8 mouse cellular contexts compared by ENCODE assay signal in genomic region chr9:64811538-64812474, GRCm38 (mm10). TPM values are rescaled to one million over a fixed set of nuclear protein-coding genes. Genes with fewer than 3 reads are reported as not detected.
DNase-seq lines count a peak whose midpoint lies in the region; ATAC-seq lines count a peak whose summit lies in the region.

No protein-coding gene starts in this region.

- WGBS in forebrain, embryonic 15.5 days, result under 1% methylated on average over 59 of the region's 59 CpGs
- WGBS in hindbrain, embryonic 16.5 days, result under 1% methylated on average over 56 of the region's 59 CpGs

- peak; percentile 58 to 60 for DNase-seq in frontal cortex, postnatal 10 days (ENCODE audit: low spot score in 2 of 2)
- DNase-seq in left cerebral cortex, adult 8-10 months (ENCODE audit: low spot score in 2 of 2), result peak; percentile 22 to 47
- DNase-seq in right cerebral cortex, postnatal 4 days, result peak; percentile 62

- ATAC-seq in frontal cortex, adult (ENCODE audit: low TSS enrichment), result no peak
- peak; percentile 84 for ATAC-seq in forebrain, embryonic 15.5 days (replicated peaks)
- peak; percentile 86 for ATAC-seq in hindbrain, embryonic 16.5 days
- peak; percentile 31 for ATAC-seq in megakaryocyte-erythroid progenitor cell, adult 5-6 weeks (replicated peaks; ENCODE audit: low FRiP score, low TSS enrichment, poor library complexity, severe bottlenecking)

- H3K4me2 ChIP-seq in forebrain, embryonic 15.5 days (replicated peaks), result peak overlapping the region; percentile 64
- peak overlapping the region; percentile 72 for H3K4me2 ChIP-seq in hindbrain, embryonic 16.5 days (ENCODE audit: low read length)

- no peaks in the 10 kb centered on the region for H3K9me3 ChIP-seq in forebrain, embryonic 15.5 days
- H3K9me3 ChIP-seq in hindbrain, embryonic 16.5 days (ENCODE audit: control insufficient read depth, low read length), result no peaks in the 10 kb centered on the region

- H3K27ac ChIP-seq in brown adipose tissue, adult 24 weeks (replicated peaks; ENCODE audit: low read depth, low read length), result 0 out of 2 replicates have a peak overlapping the region, but pooled peaks have one; percentile 16
- H3K27ac ChIP-seq in forebrain, embryonic 15.5 days (replicated peaks), result peak overlapping the region; percentile 99
- peak overlapping the region; percentile 95 for H3K27ac ChIP-seq in hindbrain, embryonic 16.5 days (ENCODE audit: low read depth, low read length)

- peak overlapping the region; percentile 93 for H3K9ac ChIP-seq in forebrain, embryonic 15.5 days (replicated peaks)
- H3K9ac ChIP-seq in hindbrain, embryonic 16.5 days (ENCODE audit: low read depth, low read length), result peak overlapping the region; percentile 92

- H3K4me1 ChIP-seq in brown adipose tissue, adult 24 weeks (ENCODE audit: control insufficient read depth, insufficient read depth, insufficient read length, low read length), result no peaks in the 10 kb centered on the region; the same call in 1 of the 2 replicates
- peaks cover 10% of the 10 kb centered on the region for H3K4me1 ChIP-seq in forebrain, embryonic 15.5 days
- peaks cover 7% of the 10 kb centered on the region; the same call in 1 of the 2 replicates for H3K4me1 ChIP-seq in hindbrain, embryonic 16.5 days (ENCODE audit: control insufficient read depth, insufficient read depth, low read depth, low read length)

- no peaks in the 10 kb centered on the region for H3K36me3 ChIP-seq in forebrain, embryonic 15.5 days
- H3K36me3 ChIP-seq in hindbrain, embryonic 16.5 days (ENCODE audit: control insufficient read depth, insufficient read depth, low read length), result no peaks in the 10 kb centered on the region

- H3K4me3 ChIP-seq in brown adipose tissue, adult 24 weeks (ENCODE audit: insufficient read depth, low read depth, low read length), result peak overlapping the region; percentile 71
- peak overlapping the region; percentile 96 for H3K4me3 ChIP-seq in forebrain, embryonic 15.5 days
- H3K4me3 ChIP-seq in hindbrain, embryonic 16.5 days (ENCODE audit: low read length), result peak overlapping the region; percentile 91

- H3K27me3 ChIP-seq in forebrain, embryonic 15.5 days, result no peaks in the 10 kb centered on the region
- no peaks in the 10 kb centered on the region for H3K27me3 ChIP-seq in hindbrain, embryonic 16.5 days (replicated peaks; ENCODE audit: control insufficient read depth, insufficient read depth, low read length)

RNA-seq across cellular contexts. Expression of gene Dennd4a, which starts 0.7 kb away (rescaled TPM):
- 11.0 and 24.6 TPM in 2 replicates for polyA plus RNA-seq in brown adipose tissue, adult 24 weeks (2012; ENCODE audit: insufficient read depth, insufficient read length, missing spikeins)
- polyA plus RNA-seq in forebrain, embryonic 15.5 days (2015; fragmentation: Nextera tagmentation; extraction: Ambion mirVana), result 9.4 and 9.6 TPM in 2 replicates
- polyA plus RNA-seq in hindbrain, embryonic 16.5 days (2015; fragmentation: Nextera tagmentation; extraction: Ambion mirVana), result 9.2 and 9.3 TPM in 2 replicates
- total RNA-seq in left cerebral cortex, adult 8-10 months (2022), result 10 to 100 TPM; 58.1 to 71.8 (median 63.5) TPM
- 56.7 and 85.2 TPM in 2 replicates for total RNA-seq in megakaryocyte-erythroid progenitor cell, adult 5-6 weeks (2014; fragmentation: Nextera tagmentation)
- total RNA-seq in megakaryocyte-erythroid progenitor cell, adult 5-6 weeks (2017), result 46.2 and 50.6 TPM in 2 replicates

Comparison
In these comparisons a context has a peak if more than half of its experiments do, and no peak if none do; other contexts are left out.
1. H3K27ac ChIP-seq: peak in every context shown above with its lines; median percentile 99 in forebrain, embryonic 15.5 days; 95 in hindbrain, embryonic 16.5 days; 16 in brown adipose tissue, adult 24 weeks.